Mouse (Mus musculus) liver, embryonic 11.5 days (tissue): ENCODE results near the gene Tent5c. TPM values are rescaled to one million over a fixed set of nuclear protein-coding genes. Genes with fewer than 3 reads are reported as not detected.
"Not testable (repeated sequence)": the region's sequence is repeated elsewhere in the genome, so short reads cannot be mapped to it uniquely, and the experiment has no call there.

Experiments used
- ATAC-seq: fragments of 200-750 bp; cut with Nextera tagmentation; replicated peaks from 2 replicates; pipeline ENCODE4 v1.8.0; 2017; ENCODE audit warnings: moderate number of reproducible peaks, mild to moderate bottlenecking, moderate TSS enrichment, moderate library complexity; ENCODE audit not compliant: low FRiP score
- DNase-seq: peaks from one replicate; pipeline ENCODE4 v3.0.0-alpha.2; 2017; ENCODE audit warnings: low spot score
- H3K27ac ChIP-seq: fragments of 300-500 bp; sonication (generic); 2 replicates; pipeline ENCODE4 v1.5.1; 2014; ENCODE audit warnings: mild to moderate bottlenecking, low read depth, low read length, control low read depth
- H3K27me3 ChIP-seq: fragments of 300-500 bp; sonication (generic); replicated peaks from 2 replicates; pipeline ENCODE4 v1.6.1; 2014; ENCODE audit warnings: low read length, mixed read lengths; ENCODE audit not compliant: control insufficient read depth, insufficient read depth
- H3K36me3 ChIP-seq: fragments of 300-500 bp; sonication (generic); 2 replicates; pipeline ENCODE4 v1.6.1; 2014; ENCODE audit warnings: mild to moderate bottlenecking, low read length, moderate library complexity, mixed read lengths; ENCODE audit not compliant: control insufficient read depth, insufficient read depth
- H3K4me1 ChIP-seq: fragments of 300-500 bp; sonication (generic); replicated peaks from 2 replicates; pipeline ENCODE4 v1.6.1; 2014; ENCODE audit warnings: low read length, mixed read lengths; ENCODE audit not compliant: control insufficient read depth, insufficient read depth
- H3K4me2 ChIP-seq: fragments of 300-500 bp; sonication (generic); 2 replicates; pipeline ENCODE4 v1.6.1; 2014; ENCODE audit warnings: mild to moderate bottlenecking, control low read depth, moderate library complexity
- H3K4me3 ChIP-seq: fragments of 300-500 bp; sonication (generic); 2 replicates; pipeline ENCODE4 v1.5.1; 2014; ENCODE audit warnings: low read depth, low read length, control low read depth
- H3K9ac ChIP-seq: fragments of 300-500 bp; sonication (generic); 2 replicates; pipeline ENCODE4 v1.6.1; 2014; ENCODE audit warnings: low read depth, low read length, control low read depth
- H3K9me3 ChIP-seq: fragments of 300-500 bp; sonication (generic); 2 replicates; pipeline ENCODE4 v1.6.1; 2016; ENCODE audit warnings: low read length, inconsistent platforms, mixed read lengths; ENCODE audit not compliant: control insufficient read depth
- WGBS: fragments of 180-500 bp; shearing (Covaris S2); extraction: QIAGEN DNeasy Blood & Tissue Kit; methylation state at CpG from one replicate; pipeline ENCODE4 v1.1.7; 2014; 5-methylcytosine and 5-hydroxymethylcytosine counted together
- polyA plus RNA-seq: library from polyadenylated mRNA; unstranded; fragments of >200 nt; fragmentation: Nextera tagmentation; extraction: Ambion mirVana; gene quantifications from 2 replicates; pipeline ENCODE4 v1.2.1, GENCODE M21; 2014

Tent5c gene
- polyA plus RNA-seq, 1 experiment from 2014 or later = 10.5 TPM

GRCm38 (mm10) chr3:100422392-100423167, 66.5 kb downstream of the Tent5c start:
- WGBS = 67% methylated on average over 10 of the region's 10 CpGs
- H3K9ac ChIP-seq = no peak overlapping the region
- no peak for DNase-seq
- H3K4me2 ChIP-seq = no peak overlapping the region
- H3K27me3 ChIP-seq = no peaks in the 10 kb centered on the region
- H3K9me3 ChIP-seq = no peaks in the 10 kb centered on the region
- no peaks in the 10 kb centered on the region for H3K36me3 ChIP-seq
- H3K4me1 ChIP-seq = peaks cover 5% of the 10 kb centered on the region
- ATAC-seq = peak; percentile 72
- H3K27ac ChIP-seq = no peak overlapping the region
- H3K4me3 ChIP-seq = no peak overlapping the region

- no peak overlapping the region for H3K9ac ChIP-seq
- no peak overlapping the region for H3K4me2 ChIP-seq
- H3K27ac ChIP-seq = no peak overlapping the region
- H3K9me3 ChIP-seq = no peaks in the 10 kb centered on the region
- H3K4me3 ChIP-seq = no peak overlapping the region
- H3K27me3 ChIP-seq = no peaks in the 10 kb centered on the region
- H3K36me3 ChIP-seq = no peaks in the 10 kb centered on the region
- no peak for DNase-seq
- no peak for ATAC-seq
- no peaks in the 10 kb centered on the region; the same call in 1 of the 2 replicates for H3K4me1 ChIP-seq
- WGBS = 76% methylated on average over 6 of the region's 6 CpGs
Observed at GRCm38 (mm10) chr3:100421354-100421753, 67.8 kb downstream of the Tent5c start.

- H3K27me3 ChIP-seq = no peaks in the 10 kb centered on the region
- H3K4me2 ChIP-seq = no peak overlapping the region
- no peak overlapping the region for H3K27ac ChIP-seq
- H3K9ac ChIP-seq = no peak overlapping the region
- no peaks in the 10 kb centered on the region for H3K9me3 ChIP-seq
- ATAC-seq (no peak), DNase-seq (no peak)
- H3K4me3 ChIP-seq = no peak overlapping the region
- no peaks in the 10 kb centered on the region; the same call in 1 of the 2 replicates for H3K4me1 ChIP-seq
- 63% methylated on average over 5 of the region's 5 CpGs for WGBS
- H3K36me3 ChIP-seq = no peaks in the 10 kb centered on the region
Observed at GRCm38 (mm10) chr3:100420691-100421056, 68.5 kb downstream of the Tent5c start.

- DNase-seq (no peak), ATAC-seq (no peak)
- Histone ChIP-seq H3K9me3 (no peaks in the 10 kb centered on the region), H3K27ac (no peak overlapping the region), H3K27me3 (no peaks in the 10 kb centered on the region), H3K4me3 (no peak overlapping the region), H3K4me2 (no peak overlapping the region), H3K36me3 (no peaks in the 10 kb centered on the region), H3K9ac (no peak overlapping the region), H3K4me1 (no peaks in the 10 kb centered on the region; the same call in 1 of the 2 replicates)
- WGBS = 67% methylated on average over 10 of the region's 10 CpGs
Observed at GRCm38 (mm10) chr3:100419962-100420690, 69.0 kb downstream of the Tent5c start.

- Histone ChIP-seq H3K27ac (no peak overlapping the region), H3K9ac (no peak overlapping the region), H3K9me3 (no peaks in the 10 kb centered on the region), H3K36me3 (no peaks in the 10 kb centered on the region), H3K4me3 (no peak overlapping the region), H3K4me2 (no peak overlapping the region), H3K4me1 (no peaks in the 10 kb centered on the region; the same call in 1 of the 2 replicates), H3K27me3 (no peaks in the 10 kb centered on the region)
- ATAC-seq (no peak), DNase-seq (no peak)
- WGBS = 42% methylated on average over 1 of the region's 1 CpGs
Observed at GRCm38 (mm10) chr3:100418387-100418786, 70.7 kb downstream of the Tent5c start.

GRCm38 (mm10) chr3:100417772-100418311, 71.3 kb downstream of the Tent5c start:
- H3K27me3 ChIP-seq = no peaks in the 10 kb centered on the region
- H3K9me3 ChIP-seq = no peaks in the 10 kb centered on the region
- 47% methylated on average over 10 of the region's 10 CpGs for WGBS
- no peak overlapping the region for H3K27ac ChIP-seq
- DNase-seq = no peak
- no peak for ATAC-seq
- no peaks in the 10 kb centered on the region; the same call in 1 of the 2 replicates for H3K4me1 ChIP-seq
- H3K4me2 ChIP-seq = no peak overlapping the region
- no peak overlapping the region for H3K9ac ChIP-seq
- H3K4me3 ChIP-seq = no peak overlapping the region
- H3K36me3 ChIP-seq = no peaks in the 10 kb centered on the region

- no peak for ATAC-seq
Observed at GRCm38 (mm10) chr3:100415671-100416070, 73.5 kb downstream of the Tent5c start.

GRCm38 (mm10) chr3:100413586-100413985, 75.5 kb downstream of the Tent5c start:
- H3K9ac ChIP-seq, ATAC-seq, H3K9me3 ChIP-seq, H3K4me3 ChIP-seq, H3K4me2 ChIP-seq, H3K27ac ChIP-seq, H3K36me3 ChIP-seq, DNase-seq, H3K4me1 ChIP-seq, H3K27me3 ChIP-seq: not testable (repeated sequence)
- 88% methylated on average over 3 of the region's 3 CpGs for WGBS

More at GRCm38 (mm10) chr3:100415671-100416070, 73.5 kb downstream of the Tent5c start:
- Histone ChIP-seq H3K36me3 (no peaks in the 10 kb centered on the region), H3K4me2 (no peak overlapping the region), H3K4me3 (no peak overlapping the region), H3K9ac (no peak overlapping the region), H3K27me3 (no peaks in the 10 kb centered on the region), H3K27ac (no peak overlapping the region), H3K4me1 (no peaks in the 10 kb centered on the region; the same call in 1 of the 2 replicates), H3K9me3 (no peaks in the 10 kb centered on the region)
- 66% methylated on average over 5 of the region's 5 CpGs for WGBS
- no peak for DNase-seq
